Mouse (Mus musculus) neutrophil, adult 5-6 weeks (primary cell): ENCODE measurements around the gene Hnrnpul1. TPM values are rescaled to one million over a fixed set of nuclear protein-coding genes. Genes with fewer than 3 reads are reported as not detected.
A peak's percentile ranks its signal among the peaks of the same experiment; 100 is the strongest.

ENCODE experiments used
- ATAC-seq: fragments of 151-379, 151-347 bp; 2 replicates; pipeline ENCODE4 v1.8.0; 2017; ENCODE audit warnings: mild to moderate bottlenecking, moderate TSS enrichment; ENCODE audit not compliant: insufficient number of reproducible peaks, poor library complexity, low FRiP score, severe bottlenecking; ENCODE audit errors: extremely low read depth
- total RNA-seq: library from RNA; stranded (forward); fragments of 200-1000 nt; gene quantifications from 2 replicates; pipeline ENCODE4 v1.2.3, GENCODE M21; 2017

The Hnrnpul1 gene
- total RNA-seq, 1 experiment from 2014 or later, result 198 TPM

DNA sequence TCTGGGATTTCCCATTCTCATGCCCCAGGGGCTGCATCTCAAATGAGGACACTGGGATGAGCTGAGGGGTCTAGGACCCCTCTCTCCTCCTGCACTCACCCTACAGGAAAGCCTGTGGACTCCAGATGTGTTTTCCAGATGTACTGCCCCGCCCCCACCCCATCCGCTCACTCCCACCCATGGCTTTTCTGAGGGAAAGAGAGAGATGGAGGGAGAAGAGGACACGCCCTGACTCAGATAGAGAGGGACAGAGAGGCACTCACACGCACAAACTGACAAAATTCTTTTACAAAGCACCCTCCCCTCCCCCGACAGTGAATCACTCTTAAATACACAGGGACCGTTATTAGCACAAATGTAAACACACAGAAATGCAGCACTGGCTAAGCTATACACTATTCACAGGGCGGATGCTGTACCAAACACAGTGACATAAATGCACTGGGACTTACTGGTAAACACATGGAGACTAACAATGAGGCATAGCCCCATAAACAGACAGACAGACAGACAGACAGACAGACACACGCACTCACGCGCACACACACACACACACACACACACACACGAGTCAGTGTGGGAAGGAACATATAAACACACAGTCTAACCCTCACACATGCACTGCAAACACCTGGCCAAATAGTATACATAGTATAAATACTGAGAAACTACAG lies 27.5 kb upstream of the Hnrnpul1 start:
- no peak for ATAC-seq

DNA sequence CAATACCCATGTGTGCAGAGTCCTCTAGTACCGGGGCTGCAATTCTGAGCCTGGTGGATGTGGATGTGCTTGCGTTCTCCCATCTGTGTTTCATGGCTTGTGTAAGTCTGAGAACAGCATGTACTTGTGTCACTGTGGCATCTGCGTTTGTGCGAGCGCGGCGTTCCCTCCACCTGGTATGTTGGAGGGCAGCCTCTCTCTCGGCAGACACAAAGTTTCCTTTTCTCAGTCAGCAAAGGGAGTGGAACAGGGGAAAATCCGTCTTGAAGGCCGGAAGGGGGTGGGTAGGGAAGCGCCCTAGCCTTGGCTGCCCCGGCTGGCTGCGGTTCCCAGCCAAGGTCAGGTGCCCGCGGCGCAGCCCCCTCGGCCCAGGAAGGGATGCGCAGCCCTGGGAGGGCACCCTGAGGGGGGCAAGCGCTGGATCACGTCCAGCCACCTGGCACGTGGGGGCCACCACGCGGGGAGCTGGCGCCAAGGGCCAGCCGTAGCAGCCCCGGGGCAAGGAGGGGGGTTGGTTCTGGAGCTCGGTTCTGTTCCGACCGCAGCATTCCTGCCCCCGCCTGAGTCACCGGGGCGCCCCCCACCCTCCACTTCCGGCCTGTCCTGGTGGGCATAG lies 26.9 kb upstream of the Hnrnpul1 start:
- no peak for ATAC-seq

DNA sequence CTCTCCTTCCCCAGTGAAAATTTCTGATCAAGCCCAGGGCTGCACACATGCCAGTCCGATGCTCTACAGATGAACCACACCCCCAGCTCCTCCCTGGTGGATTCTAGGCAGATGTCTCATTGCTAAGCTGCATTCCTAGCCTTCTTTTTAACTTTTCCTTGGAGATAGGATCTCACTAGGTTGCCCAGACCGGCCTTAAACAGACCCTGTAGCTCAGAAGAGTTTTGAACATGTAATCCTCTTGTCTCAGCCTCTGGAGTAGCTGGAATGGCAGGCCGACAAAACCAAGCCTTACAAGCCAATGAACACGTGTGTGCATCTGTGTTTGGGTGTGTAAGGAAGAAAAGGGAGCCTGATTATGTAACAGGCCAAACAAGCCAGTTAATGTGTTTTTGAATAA lies 26.2 kb upstream of the Hnrnpul1 start:
- no peak for ATAC-seq

DNA sequence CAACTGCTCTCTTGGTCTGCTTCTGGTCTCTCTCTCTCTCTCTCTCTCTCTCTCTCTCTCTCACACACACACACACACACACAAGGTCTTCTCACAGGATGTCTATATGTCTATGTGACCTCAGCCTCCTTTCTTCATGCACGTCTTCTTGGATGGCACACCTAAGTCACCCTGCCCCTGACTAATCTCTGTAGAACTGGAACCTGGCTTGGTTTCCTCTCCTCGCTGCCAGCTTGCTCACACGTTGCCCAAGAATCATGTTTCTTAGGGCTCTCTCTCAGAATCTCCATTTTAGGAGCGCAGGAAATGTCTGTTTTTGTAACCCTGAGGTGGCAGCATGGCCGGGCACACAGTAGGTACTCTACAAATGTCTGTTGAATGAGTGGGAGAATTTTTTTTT lies 25.5 kb upstream of the Hnrnpul1 start:
- ATAC-seq, result no peak

DNA sequence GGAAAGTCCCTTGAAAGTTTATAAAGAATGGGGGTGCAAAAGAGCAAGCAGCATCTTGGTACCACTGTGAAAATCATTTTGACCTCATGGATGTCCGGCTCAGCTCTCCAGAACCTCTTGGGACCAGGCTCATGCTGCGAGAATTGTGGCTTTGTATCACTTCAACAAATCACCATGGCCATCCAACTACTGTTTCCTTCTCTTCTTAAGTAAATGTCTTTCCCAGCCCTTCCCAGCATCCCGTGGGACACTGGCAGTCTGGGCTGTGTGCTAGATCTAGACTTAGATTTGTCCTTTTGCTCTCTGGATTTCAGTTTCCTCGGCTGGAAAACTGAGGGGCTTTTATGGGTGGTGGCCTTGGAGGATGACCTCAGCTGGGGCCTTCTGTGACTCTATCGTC lies 13.7 kb upstream of the Hnrnpul1 start:
- no peak for ATAC-seq

DNA sequence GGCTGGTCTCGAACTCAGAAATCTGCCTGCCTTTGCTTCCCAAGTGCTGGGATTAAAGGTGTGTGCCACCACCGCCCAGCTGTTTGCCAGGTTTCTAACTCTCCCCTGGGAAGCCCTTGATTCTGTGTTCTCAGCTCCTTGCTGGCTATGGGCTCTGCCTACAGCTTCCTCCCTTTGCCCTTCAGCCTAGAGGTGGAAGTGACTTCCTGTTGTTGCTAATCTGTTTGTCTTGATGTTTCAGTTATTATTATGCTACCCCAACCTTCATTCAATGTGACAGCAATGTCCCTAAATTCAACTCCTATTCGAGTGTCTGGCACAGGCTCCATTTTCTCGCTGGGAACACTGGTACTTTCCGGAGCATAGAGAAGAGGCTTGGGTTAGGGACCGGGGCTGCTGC lies 11.6 kb upstream of the Hnrnpul1 start:
- no peak for ATAC-seq

DNA sequence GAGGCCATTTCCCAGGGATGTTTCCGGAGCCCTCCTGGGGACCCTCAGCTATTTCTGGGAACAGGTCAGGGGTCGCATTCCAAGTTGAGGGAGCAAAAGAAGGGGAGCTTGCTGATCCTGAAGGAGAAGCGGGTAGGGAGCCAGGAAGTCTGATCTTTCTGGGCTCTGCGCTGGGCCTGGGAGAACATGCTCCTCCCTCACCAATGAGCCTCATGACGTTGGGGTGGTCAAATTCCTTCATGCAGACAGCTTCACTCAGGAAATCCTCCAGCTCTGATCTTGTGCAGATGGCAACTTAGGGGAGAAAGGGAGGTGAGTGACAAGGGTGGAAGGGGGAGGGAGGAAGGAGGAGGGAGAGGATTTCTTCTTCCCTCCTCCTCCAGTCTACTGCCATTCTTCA lies 9.7 kb upstream of the Hnrnpul1 start:
- no peak for ATAC-seq

DNA sequence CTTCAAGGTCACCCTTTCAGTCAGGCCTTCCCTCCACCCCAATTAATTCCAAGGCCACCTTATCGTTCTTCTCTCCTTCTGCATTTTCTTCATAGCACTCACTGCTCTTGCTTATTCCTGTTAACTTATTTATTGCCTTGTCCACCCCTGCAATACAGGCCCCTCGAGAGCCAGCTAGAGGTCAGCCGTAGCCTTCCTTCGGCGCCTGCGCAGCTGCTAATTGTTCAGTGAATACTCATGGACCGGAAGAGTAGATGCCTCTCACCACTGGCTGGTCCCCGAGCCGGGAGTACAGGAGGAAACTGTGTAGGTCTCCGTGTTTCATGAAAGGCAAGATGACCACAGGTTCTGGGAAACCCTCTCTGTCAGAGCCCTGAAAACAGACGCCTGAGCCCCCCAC lies 9.1 kb upstream of the Hnrnpul1 start:
- ATAC-seq, result no peak

DNA sequence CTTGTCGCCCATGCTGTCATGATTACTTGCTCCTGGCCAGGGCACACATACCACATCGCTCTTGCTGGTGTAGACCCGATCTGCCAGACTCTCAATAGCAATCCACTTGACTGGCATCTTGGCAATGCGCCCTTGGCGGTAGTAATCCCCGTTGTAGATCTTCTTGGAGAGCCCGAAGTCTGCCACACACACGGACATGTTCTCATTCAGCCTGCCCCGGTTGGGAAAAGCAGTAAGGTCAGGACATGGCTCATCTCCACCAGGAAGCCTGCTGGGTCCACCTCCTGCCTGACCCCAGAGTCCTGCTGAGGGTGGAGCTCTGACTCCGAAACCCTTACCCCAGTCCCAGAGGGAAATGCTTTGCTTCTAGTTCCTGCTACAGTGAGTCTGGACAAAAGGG lies 6.8 kb upstream of the Hnrnpul1 start:
- ATAC-seq, result no peak

DNA sequence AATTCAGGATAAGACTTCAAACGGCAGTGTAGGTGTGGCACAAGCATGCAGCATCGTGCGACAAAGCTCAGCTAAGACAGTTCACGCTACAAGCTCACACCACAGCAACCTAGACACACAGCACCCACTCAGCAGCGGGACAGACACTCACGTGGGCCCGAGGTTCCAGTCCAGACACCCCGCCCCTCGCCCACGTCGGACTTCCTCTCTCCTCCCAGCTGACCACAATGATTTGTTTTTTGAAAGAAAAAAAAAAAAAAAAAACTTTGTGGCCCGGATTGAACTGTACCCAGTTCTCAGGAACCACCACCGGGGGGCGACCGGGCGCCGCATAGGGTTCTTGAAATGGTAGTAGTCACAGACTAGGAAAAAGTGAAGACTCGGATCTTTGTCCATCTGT lies 1.5 kb upstream of the Hnrnpul1 start:
- peak; percentile 77 for ATAC-seq

DNA sequence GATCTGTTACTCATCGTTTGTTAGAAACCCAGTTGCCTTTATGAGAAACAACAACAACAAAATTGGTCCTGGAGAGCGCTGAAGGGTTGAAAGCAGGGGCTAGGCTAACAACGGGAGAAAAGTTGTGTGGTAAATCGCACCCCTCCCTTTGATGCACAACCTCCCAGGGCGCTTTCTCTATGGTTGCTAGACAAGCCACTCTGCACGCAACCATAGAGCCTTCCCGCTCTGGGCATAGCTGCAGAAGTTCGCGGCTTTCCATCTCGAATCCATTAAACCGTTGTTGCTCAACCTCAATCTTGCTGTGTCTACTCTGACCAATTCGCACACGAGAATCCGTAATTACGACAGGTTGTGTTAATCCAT lies 894 bp upstream of the Hnrnpul1 start:
- no peak for ATAC-seq

DNA sequence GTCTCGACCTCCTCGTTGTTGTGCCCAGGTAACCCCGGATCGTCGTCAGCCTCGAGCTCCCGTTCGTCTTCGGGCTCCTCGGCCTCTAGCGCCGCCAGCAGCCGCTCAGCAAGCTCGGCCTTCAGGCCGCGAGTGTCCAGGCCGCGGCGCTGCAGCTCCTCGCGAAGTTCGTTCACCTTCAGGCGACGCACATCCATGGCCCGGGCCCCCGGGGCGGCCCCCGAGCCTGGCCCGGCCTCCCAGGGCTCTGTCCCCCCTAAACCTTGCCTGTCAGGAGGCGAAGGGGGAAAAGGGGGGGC lies 169 bp downstream of the Hnrnpul1 start:
- ATAC-seq, result no peak

DNA sequence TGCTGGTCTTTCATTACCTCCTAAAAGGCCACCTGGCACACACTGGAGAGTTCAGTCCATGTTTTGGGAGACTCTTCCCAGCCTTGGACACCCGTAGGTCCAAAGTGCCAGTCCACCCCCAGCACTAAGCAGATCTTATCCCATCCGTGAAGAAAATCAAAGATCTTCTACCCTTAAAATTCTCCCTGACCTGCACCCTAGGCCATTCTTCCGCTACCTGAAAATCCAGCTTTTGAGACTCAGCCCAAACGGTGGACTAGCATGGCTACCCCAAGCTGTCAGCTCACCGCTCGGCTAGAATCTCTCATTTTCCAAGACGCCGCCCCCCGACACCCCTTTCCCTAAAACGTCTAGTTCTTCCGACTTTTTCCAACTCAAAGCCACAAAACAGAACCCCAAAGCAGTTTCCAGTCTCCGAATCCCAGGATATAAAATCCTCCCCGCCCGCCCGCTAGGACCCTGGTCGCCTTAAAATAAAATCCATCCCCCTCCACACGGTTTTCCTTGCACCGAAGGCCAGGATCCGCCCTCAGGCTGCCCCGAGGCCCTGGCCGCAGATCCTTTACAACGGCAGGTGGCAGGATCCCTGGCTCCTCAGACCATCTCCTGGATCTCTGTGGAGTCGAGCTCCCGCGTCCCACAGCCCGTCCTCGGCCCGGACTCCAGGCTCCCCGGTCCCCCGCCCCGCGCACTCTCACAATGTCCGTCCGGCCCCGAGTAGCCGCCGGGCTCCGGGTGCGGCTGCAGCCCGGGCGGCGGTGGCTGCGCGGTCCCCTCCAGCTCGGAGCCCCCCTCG lies 716 bp downstream of the Hnrnpul1 start:
- ATAC-seq, result no peak

DNA sequence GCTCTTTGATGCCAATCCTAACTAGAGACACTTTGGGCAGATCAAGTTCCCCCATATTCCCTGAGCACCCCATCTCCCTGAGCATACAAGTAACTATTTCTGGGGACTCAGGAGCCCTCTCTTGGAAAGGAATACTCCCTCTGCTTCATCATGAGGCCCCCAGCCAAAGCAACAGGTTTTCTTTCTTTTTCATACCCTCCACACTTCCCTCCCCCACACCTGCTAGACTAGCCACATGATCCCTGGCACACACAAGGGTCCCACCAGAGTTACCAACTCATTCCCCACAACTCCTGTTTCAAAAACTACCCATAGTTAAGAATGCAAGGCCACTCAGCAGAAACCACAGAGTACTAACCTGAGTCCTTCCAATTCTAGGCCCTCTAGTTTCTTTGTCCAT lies 1.5 kb downstream of the Hnrnpul1 start:
- no peak for ATAC-seq

DNA sequence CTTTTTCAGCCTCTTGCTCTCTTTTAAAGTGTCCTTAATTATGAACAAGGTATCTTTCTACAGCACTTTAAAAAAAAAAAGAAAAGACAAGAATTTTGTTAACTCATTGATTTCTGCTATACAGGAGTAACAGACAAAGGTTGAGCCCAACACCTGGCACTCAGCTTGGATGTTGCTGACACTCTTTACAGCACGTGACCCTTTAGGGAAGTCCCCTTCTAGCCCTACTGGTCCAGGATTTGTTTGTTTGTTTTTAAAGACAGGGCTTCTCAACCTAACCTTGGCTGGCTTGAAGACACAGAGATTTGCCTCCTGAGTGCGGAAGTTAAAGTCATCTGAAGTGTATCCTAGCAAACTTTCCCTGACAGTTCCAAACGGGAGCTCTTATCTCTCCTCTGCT lies 7.7 kb downstream of the Hnrnpul1 start:
- no peak for ATAC-seq

DNA sequence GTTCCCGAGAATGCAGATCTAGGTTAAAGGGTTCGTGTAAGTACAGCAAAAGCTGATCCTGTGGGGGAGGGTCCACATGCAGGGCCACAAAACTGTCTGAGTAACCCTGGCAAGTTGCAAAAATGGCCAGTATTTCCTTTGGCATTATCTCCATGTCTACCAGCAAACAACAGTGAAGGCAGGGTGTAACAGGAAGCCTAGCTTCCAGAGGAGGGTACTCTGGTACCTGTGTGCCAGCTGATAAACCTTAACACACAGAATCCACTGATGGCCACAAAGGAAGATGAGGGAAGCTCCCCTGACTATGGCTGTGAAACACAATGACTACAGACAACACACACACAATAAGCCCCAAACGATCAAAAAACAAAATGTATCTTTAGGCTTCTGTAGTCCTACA lies 16.3 kb downstream of the Hnrnpul1 start:
- ATAC-seq, result no peak

DNA sequence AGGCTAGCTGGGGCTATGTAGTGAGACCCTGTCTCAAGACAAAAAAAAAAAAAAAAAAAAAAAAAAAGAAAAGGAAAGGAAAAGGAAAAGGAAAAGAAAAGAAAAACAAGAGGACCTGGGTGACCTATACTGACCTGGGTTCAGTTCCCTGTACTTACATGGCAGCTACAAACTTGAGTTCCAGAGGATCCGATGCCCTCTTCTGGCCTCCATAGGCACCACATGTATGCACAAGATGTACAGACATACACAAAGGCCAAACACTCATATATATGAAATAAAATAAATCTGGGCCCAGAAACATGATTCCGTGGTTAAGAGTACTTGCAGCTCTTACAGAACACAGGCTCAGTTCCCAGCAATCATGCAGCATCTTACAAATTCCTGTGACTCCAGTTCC lies 17.6 kb downstream of the Hnrnpul1 start:
- no peak for ATAC-seq

DNA sequence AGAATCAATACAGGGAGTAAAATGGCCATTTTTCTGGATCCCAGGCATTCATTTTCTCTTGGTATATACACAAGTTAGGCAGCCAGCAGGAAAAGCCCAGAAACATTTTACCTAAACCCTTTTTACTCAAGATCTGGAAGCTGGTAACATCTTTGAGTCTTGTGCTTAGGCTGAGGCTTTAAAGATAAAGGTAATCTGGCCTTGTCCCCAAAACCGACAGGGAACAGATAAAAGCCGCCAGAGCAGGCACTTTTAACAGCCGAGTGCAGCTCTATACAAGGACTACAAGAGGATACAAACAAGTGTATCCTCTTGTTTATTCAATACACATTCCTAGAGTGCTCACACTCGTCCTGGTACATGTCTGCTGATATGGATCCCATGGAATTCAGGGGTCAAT lies 19.6 kb downstream of the Hnrnpul1 start:
- ATAC-seq, result no peak

DNA sequence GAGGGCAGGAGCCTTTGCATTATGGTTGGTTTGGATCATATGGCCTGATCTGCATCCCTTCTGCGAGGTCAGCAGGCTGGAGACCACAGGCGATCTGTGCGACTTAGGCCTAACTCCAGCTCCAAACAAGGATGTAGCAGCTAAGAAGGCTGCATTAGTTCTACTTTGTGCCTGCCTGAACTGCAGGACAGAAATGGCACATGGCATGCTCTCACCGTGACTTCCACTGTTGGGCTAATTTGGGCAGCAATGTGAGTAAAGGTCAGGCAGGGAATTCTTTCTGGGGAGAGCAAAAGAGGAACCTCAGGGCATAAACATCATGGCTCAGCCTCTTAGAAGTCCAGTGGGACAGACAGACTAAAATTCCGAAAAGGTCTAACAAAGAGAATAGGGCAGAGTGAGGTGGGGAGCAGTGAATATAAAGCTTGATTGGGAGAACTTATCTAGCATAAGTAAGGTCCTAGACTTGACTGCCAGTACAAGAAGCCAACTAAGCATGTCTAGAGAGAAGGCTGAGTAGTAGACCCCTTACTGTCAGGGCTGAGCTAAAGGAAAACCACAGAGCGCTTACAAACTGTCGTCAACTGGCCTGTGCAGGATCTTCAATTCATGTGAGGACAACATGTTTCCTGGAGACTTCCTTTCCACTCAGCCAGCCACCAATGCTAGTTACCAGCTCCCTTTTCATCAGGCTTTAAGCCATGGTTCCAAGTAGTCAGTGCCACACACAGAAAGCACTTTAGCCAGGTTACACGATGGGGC lies 23.1 kb downstream of the Hnrnpul1 start:
- ATAC-seq, result no peak

DNA sequence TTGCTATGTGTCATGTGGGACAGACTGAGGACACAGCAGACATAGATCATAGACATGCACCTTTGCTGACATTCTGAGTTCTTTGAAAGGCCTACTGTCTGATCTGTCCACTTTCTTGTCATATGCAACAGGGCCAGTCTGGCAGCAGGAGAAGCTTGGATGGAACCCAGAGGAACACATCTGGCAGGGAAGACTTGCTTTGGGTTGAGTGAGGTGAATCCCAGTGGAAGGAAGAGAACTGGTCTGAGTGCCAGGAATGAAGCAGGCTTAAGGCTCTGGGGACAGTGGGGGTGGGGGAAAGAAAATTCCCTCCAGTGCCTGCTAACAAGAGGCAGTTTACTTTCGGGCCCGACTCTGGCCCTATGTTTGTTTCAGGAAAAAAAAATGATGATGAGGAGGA lies 24.7 kb downstream of the Hnrnpul1 start:
- no peak for ATAC-seq
